Mouse (Mus musculus) cerebellum, postnatal 36 days (tissue): Measurements from ENCODE around the gene Srebf1.

Experiments
- DNase-seq, 2 experiments: peaks; one replicate each; pipeline ENCODE4 v3.0.0; 2021 to 2022; ENCODE audit warnings: mixed read lengths in 2 of 2

Srebf1 gene

DNA sequence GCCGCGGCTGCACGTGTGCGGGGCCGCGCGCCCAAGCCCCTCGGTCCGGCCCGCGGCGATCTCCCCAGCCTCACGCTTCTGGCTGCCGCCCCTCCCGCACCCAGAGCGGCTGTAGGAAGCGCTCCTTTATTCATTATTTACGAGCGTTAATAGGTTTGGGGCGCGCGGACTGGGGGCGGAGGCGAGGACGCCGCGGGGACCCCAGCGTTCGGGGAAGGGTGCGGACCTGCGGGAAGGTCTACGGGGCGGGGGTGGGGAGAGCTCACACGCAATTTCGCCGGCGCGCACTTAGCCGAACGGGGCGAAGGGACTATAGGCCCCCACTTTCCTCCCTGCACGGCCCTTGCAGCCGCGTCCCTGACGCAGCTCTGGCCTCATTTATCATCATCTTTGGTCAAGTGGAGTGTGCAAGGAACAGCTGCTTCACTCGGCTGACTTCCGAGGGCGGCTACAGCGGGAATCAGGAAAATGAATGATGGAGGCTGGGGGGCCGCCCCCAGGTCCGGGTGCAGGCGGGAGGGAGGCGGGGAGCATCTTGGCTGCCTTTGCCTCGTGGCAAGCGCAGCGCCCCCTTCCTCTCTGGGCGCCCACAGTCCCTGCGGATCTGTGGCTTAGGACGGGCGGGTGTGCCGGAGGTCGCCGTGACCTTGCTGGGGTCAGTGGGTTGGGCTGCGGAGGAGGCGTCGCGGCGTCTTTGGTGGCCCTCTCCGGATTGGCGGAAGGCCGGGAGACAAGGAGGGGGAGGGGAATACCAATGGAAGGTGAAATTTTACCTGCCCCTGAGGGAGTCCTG lies 46.0 kb downstream of the Srebf1 start:
- peak; percentile 75 to 80 for DNase-seq

DNA sequence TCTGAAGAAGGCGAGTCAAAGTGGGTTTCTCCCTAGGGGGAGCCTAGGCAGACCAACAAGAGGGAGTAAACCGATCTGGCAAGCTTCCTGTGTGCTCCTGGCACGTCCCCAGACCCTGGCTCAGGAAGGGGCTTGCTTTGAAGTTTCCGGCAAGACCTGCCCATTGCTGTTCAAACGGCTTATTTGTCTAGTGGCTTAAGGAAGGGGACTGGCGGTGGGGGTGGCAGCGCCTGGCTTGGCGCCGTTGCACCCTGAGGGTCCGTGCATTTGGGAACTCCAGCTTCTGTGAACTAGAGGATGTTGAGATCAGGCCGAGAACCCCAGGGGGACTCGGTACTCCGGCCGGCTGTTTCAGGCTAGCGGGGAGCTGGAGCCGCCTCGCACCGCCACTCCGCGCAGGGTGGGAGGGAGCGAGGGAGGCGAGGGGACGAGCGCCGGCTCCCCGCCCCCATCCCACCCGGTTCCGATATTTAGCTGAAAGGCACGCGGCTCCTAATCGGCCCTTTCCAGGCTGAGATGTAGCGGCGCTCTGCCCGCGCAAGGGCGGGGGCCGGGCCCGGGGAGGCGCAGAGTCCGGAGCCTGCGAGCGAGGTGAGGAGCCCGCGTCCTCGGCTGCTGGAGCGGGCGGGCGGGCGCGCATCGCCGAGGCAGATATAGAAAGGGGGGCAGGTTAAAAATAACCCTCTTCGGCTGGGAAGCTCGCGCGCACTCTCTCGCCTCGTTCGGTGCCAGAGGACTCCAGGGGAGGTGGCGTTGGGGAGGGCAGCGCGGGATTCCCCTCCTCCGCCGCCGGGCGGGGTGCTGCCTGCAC lies 46.8 kb downstream of the Srebf1 start:
- peak; percentile 75 to 79 for DNase-seq

DNA sequence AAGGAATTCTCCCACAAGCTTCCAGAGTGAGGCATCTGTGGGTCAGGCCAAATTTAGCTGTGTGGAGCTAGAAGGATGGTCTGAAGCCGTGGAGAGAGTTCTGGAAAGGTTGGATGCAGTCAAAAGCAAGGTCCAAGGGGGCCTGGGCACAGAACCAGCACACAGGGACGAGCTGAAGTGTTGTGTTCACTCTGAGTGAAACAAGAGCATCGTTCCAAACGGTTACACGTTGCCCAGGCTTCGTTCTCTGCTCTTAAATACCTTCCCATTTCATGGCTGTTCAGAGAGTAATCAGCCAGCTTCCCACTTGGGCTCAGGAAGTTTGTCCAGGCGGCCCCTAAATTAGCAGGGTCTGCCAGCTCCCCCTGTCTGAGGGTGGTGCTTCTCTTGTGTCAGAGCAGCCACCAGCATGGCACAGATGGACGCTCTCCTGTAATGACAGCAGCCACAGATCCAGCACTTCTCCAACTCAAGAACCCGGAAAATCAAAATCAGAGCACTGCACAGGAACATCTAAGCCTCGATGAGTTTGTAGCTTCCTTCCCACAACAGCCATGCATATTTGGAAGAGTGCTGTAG lies 48.7 kb downstream of the Srebf1 start:
- no peak for DNase-seq

DNA sequence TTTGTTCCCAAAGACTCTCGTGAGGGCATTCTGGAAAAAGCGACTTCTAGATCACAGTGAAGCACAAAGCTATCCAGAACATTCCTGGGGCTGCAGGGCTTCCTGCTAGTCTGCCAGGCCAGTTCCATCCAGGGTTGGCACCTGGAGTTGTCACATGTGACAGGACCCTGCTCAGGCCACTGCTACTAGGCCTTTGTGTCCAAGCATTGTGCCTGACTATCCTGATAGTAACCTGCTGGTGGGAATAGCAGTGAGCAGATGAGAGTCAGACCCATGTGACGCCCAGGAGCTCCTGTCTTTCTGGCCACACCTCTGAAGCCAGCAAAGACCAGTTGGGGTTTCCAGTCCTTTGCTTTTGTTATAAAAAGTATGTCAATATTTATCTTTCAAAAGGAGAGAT lies 50.3 kb downstream of the Srebf1 start:
- DNase-seq, result no peak

DNA sequence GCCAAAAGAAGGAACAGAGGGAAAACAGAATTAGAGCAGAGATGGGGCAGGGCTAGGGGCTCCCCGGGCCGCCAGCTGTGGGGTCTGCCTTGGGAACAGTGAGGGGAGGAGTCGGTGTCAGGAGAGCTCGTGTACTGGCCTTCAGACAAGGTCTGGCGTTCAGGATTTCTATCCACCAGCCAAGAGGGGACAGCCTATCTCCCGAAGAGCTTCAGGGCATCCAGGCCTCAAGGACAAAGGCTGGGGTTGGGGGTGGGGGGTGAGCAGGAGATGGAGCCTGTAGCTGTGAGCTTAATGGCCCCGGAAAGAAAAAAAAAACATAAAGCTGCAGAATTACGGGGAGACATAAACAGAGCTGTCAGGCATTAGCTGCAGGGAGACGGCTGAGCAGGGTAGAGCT lies 53.6 kb downstream of the Srebf1 start:
- no peak for DNase-seq

DNA sequence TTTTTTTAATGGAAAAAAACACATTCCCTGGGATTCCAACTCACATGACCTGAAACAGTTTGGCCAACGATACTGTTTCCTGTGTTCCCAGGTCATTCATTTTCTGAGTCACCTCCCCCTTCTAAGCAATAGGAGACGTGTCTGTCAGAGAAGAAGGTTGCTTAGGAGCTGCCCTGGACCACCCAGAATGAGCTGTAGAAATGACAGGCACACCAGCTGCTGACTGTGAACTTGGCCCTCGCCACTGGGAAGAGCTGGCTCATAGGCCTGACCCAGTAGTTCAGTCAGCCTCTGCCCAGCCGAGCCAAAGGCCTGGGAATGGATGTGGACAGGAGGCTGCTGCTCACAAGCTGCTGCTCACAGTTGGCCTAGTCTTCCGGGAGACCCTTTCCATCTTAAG lies 57.3 kb downstream of the Srebf1 start:
- DNase-seq, result no peak

DNA sequence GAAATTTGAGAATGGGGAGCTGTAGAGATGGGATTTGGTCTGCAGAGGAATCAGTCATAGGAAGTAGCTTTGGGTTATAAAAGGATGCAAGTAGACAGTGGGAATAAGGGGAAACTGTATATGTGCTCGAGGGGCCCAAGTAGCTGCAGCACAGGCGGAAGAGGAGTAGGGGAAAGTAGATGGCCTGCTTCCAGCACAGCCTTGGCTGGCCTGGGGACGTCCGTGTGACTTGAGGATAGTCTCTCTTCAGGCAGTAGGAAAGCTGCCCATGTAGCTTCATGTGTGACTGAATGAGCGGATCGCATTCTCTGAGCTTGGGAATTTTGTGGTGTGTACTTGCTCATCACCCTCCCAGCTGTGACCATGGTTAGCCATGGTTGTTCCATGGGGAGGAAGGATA lies 57.9 kb downstream of the Srebf1 start:
- DNase-seq, result no peak

DNA sequence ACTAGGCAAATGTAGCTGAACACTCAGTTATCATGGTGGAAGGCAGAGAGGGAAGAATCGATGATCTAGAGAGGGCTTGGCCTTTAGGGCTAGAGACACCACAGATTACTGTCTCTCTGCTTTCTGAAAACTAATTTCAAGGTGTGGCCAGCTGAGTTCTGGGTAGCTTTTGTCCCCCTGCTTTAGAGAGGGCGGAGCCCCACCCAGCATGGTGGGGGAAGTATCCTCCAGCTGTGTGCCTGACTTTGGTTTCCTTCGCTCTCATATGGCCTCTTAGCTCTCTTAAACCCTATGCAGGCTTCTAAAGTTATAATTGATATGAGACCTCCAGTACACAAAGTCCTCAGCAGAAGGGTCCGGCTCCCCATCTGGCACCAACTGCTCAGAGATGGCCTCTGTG lies 59.0 kb downstream of the Srebf1 start:
- no peak for DNase-seq

DNA sequence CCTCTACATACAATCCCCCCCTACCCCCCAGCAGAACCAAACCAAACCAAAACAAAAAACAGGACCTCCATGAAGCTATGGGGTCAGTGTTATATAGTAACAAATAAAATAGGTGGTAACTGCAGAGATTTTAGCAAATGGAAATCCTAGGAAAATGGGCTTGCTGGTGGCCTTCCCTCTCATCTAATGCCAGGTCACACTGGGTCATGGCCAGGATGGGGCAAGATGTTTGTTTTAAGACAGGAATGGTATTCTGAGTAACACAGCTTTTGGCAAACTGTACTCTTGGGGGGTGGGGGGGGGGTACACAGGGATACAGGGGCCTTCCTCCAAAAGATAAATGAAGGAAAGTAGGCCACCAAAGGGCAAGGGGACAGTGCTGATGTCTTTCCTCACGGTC lies 59.8 kb downstream of the Srebf1 start:
- DNase-seq, result no peak

DNA sequence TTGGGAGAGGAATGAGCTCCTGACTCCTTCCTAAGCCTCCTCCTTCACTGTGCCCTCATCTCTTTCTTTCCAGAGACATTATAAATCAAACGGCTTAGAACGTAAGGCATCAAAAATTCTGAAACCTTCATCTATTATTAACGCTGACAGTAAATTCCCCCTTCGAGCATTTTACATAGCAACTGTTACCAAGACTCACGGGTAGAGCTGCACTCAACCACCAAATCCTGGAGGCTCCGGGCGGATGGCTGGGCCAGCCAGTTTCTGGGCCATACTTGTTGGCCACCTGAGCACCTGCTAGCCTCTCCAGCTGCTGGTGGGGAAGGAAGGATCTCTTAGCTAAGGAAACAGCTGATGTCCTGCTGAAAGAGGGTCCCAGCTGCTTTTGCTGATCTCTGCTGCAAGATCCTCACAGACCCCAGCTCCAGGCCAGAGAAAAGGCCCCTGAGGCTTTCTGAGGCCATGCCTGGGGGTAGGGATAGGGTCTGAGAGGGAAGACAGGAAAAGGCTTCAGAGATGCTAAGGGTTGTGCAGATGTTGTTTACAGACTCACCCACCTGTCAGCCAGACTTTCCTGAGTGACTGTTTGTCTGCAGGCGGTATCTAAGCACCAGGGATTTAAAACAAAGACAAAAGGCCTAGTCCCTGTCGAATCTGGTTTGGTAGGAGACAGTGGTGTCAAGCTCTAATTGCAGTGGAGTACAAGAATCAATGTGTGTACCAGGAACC lies 61.1 kb downstream of the Srebf1 start:
- no peak for DNase-seq

DNA sequence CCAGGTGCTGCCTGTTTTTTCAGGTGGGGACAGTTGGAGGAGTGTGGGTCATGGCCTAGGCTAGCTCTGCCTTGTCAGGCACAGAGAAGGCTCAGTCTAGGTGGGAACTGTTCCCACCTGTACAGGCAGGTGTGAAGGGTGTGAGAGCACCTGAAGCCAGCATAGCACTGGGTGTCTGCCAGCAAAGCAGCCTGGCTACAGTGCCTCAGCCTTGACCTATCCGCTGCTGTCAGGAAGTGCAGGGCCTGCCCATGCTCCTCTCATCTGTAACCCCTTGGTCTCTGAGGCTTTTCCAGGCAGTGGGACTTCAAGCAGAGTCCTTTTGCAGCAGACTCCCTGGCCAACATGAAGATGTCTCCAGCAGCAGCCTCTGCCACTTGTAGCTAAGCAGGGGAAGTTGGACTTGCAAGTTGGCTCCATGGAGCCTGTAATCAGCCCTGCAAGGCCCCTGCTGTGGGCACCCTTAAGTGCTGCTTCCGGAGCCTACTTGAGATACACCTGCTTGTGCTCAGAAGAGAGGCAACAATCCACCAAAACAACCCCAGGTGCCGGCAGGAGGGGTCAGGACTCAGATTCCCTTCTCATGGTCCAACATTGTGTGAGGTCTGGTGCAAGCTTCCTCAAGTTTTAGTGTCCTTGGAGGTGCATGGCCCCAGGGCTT lies 61.8 kb downstream of the Srebf1 start:
- no peak for DNase-seq

DNA sequence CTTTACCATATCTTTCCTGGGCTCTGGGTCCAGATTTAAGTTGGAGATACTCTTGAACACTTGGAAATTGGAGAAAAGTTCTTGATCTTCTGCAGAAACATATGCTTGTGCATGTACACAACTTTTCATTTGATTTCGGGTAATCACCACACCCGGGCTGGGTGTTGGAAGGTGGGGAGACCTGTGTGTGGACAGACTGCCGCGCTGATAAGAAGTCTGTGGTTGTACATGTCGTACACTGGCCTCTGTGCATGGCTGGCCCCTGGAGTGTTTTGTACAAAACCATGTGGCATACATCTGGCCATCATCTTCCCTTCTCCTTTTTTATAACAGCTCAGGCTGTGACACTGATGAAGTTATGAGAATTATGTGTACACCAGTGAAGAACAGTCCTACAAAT lies 62.4 kb downstream of the Srebf1 start:
- no peak for DNase-seq

DNA sequence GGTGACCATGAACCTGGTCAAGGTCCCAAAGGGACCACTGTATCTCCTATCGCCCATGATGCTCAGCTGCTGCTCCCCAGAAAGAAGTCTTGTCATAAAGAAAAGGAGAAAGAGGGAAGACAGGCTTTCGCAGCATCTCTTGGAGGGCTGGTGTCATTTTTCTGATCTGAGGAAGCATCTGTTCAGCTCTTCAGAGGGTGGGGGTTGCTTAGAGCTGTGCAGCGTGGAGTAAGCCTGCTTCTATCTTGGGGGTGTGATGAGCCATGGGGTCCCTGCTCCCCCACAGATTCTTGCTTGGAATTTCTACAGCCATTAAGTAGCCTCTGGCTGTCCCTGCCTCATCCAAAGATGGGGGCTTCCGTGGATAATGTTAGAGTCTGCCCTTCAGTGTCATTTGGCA lies 64.1 kb downstream of the Srebf1 start:
- no peak for DNase-seq

DNA sequence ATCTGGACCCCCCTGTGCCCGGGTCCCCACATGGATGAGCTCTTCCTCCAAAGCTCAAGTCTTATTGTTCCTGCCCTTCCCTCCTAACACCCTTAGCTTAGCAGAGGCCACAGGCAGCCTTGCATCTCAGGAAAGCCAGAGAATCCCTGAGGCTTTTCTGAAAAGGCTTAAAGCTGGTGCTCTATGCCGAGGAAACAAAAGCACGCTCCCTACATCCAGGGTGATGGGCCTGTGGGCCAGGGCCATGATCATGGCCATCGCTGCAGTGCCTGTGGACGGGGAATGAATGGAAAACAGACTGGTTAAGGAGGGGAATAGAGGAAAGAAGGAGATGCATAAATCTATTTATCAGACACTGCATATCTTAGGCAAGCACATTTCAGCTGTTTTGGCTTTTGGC lies 66.7 kb downstream of the Srebf1 start:
- DNase-seq, result no peak

DNA sequence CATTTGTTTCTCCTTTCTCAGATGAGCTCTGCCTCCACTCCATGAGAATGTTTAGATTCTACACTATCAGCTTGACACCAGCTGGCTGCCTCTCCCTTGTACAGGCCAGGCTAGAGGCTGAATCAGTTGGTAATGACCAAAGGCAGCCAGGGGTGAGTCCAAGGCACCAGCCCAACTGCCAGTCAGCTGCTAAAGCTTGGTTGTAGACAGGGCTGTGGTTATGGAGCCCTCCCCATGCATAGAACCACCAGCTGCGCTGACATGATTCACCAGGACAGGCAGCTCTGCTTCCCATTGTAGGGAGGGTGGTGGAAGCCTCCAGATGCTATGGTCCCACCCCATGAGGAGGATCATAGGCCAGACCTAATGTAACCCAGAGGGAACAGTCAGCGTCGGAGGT lies 68.4 kb downstream of the Srebf1 start:
- DNase-seq, result no peak

DNA sequence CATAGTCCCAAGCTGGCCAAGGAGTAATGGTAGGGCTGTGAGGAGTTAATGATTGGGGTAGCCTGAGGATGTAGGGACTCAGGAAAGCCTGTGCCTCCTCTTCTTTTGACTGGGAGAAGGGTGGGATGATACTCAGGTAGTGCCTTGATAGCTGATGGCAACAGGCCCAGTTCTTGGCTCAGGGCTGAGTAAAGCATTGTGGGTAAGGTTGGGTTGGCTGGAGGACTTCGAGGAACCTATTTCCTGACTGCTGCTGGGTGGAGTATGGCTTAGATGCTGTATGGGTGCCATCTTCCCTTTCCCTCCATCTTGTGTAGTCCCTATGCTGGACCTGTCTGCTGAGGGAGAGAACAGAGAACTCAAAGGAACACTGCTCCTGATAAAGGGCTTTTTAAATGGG lies 70.0 kb downstream of the Srebf1 start:
- DNase-seq, result no peak

DNA sequence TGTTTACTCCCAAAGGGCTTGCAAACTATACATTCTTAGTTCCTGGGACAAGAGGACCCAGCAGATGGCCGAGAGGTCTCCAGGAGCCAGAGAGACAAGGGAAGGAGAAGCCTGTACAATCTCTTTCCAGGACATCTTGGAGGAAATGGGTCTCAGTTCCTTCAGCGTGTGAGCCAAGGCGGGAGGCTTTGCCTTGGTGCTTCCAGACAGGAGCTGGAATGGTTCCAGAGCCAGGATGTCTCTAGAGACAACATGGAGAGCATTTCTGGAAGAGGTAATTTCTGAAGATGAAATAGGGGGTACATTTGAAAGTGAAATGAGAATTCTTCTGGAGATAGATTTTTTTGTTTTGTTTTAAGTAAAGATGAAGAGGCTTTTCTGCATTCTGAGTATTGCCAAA lies 71.7 kb downstream of the Srebf1 start:
- DNase-seq, result peak in 1 of 2 experiments; percentile 36
